In the genomic region with DNA sequence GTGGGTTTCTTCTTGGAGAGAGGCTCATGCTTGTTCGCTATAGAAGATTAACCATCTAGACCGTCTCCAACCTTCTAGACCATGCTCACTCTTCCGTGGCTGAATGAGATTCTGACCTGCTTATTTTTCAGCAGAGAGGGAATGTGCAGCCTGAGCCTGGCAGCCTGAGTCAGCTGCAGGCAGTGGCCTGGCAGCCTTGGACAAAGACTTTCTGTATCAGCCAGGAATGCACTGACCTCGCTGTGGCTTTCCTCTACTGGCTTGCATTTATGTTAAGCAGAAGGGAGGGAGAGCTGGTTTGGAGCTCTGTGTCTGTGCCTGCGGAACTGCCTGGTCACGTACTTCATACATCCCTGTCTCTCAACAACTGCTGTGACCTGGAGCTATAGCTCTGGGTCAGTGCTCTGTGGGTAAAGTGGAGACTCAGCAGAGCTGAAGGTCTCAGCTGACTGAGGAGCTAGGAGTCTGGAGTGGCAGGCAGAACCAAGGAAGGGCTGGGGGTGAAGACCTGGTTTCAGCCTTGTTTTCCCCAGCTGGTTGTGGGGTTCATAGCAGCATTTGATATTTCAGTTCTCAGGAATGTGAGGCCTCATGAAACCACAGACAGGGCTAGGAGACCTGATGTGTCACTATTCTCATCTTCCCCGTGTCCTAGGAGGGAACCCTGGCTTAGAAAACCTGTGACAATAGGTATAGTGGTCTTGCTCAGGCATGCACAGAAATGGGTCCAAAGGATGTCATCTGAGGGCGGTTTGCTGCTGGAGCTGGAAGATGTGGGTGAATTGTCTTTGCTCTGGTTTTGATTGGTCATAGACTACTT, we compare ENCODE assay signal across 8 mouse cellular contexts.
DNase-seq lines count a peak whose midpoint lies in the region; ATAC-seq lines count a peak whose summit lies in the region.

No protein-coding gene starts in this region.

- peaks cover 26% of the 10 kb centered on the region for H3K4me1 ChIP-seq in heart, embryonic 12.5 days (replicated peaks)
- H3K4me1 ChIP-seq in neural tube, embryonic 13.5 days (replicated peaks), result peaks cover 32% of the 10 kb centered on the region

- peak; percentile 26 for DNase-seq in layer of hippocampus, adult 11-12 months (ENCODE audit: low spot score)
- no peak for DNase-seq in layer of hippocampus, postnatal 36 days
- peak; percentile 68 to 74 for DNase-seq in adrenal gland, postnatal 36 days
- DNase-seq in kidney, postnatal 10 days, result peak; percentile 62
- DNase-seq in urinary bladder, adult 18-20 months (ENCODE audit: low spot score in 2 of 2), result no peak
- no peak for DNase-seq in thymus, postnatal 36 days

- no peaks in the 10 kb centered on the region for H3K27me3 ChIP-seq in heart, embryonic 12.5 days (replicated peaks)
- no peaks in the 10 kb centered on the region for H3K27me3 ChIP-seq in neural tube, embryonic 13.5 days

- peak; percentile 81 for ATAC-seq in heart, embryonic 12.5 days (ENCODE audit: insufficient number of reproducible peaks, low FRiP score)
- peak; percentile 69; the same call in 1 of the 2 replicates for ATAC-seq in neural tube, embryonic 13.5 days (ENCODE audit: low read depth)

- H3K36me3 ChIP-seq in heart, embryonic 12.5 days, result no peaks in the 10 kb centered on the region
- no peaks in the 10 kb centered on the region for H3K36me3 ChIP-seq in neural tube, embryonic 13.5 days

- no peaks in the 10 kb centered on the region for H3K9me3 ChIP-seq in heart, embryonic 12.5 days (replicated peaks)
- no peaks in the 10 kb centered on the region for H3K9me3 ChIP-seq in neural tube, embryonic 13.5 days

- no peak overlapping the region for H3K4me2 ChIP-seq in heart, embryonic 12.5 days
- no peak overlapping the region for H3K4me2 ChIP-seq in neural tube, embryonic 13.5 days

- H3K9ac ChIP-seq in heart, embryonic 12.5 days, result no peak overlapping the region
- no peak overlapping the region for H3K9ac ChIP-seq in neural tube, embryonic 13.5 days

- H3K4me3 ChIP-seq in heart, embryonic 12.5 days, result no peak overlapping the region
- H3K4me3 ChIP-seq in neural tube, embryonic 13.5 days, result no peak overlapping the region

- H3K27ac ChIP-seq in heart, embryonic 12.5 days (ENCODE audit: poor library complexity, severe bottlenecking), result peak overlapping the region; percentile 87
- peak overlapping the region; percentile 74 for H3K27ac ChIP-seq in neural tube, embryonic 13.5 days (replicated peaks)

- WGBS in heart, embryonic 12.5 days, result 33% methylated on average over 8 of the region's 8 CpGs
- 37% methylated on average over 8 of the region's 8 CpGs for WGBS in neural tube, embryonic 13.5 days

Comparison
In these comparisons a context has a peak if more than half of its experiments do, and no peak if none do; other contexts are left out.
1. DNase-seq: peak in layer of hippocampus, adult 11-12 months (single experiment), adrenal gland, postnatal 36 days (2 of 2) and kidney, postnatal 10 days (single experiment); none in layer of hippocampus, postnatal 36 days (0 of 2), urinary bladder, adult 18-20 months (0 of 2) and thymus, postnatal 36 days (0 of 2).